In genomic region chr3:63295657-63296231, GRCm38 (mm10) we compare ENCODE assay signal across 8 mouse cellular contexts. TPM values are rescaled to one million over a fixed set of nuclear protein-coding genes. Genes with fewer than 3 reads are reported as not detected.
A peak's percentile ranks its signal among the peaks of the same experiment; 100 is the strongest.
DNase-seq lines count a peak whose midpoint lies in the region; ATAC-seq and TF ChIP-seq lines count a peak whose summit lies in the region.

No protein-coding gene starts in this region.

- CTCF ChIA-PET in Patski (lab: Charles Lee), result interaction anchor here (1.3 to 4.1 kb wide), 2 partner anchors 13 to 54 kb away, joined by 3 to 23 read pairs; no protein-coding TSS in a partner anchor

- H3K27me3 ChIP-seq in Patski, result no peaks in the 10 kb centered on the region
- H3K27me3 ChIP-seq in forebrain, postnatal 0 days (ENCODE audit: insufficient read depth, low read length), result no peaks in the 10 kb centered on the region

- peak overlapping the region; percentile 54 for H3K9ac ChIP-seq in forebrain, postnatal 0 days

- H3K4me3 ChIP-seq in forebrain, postnatal 0 days (ENCODE audit: low read depth, low read length), result peak overlapping the region; percentile 68

- no peak for DNase-seq in Patski (ENCODE audit: low read depth, low spot score)
- DNase-seq in brain, adult 2 months (ENCODE audit: low read depth, low spot score), result peak; percentile 7
- DNase-seq in forebrain, postnatal 0 days, result peak; percentile 11
- DNase-seq in heart, postnatal 36 days, result peak; percentile 57 to 65
- peak; percentile 76 to 87 for DNase-seq in kidney, postnatal 4 days
- peak; percentile 63 for DNase-seq in lung, postnatal 14 days
- peak; percentile 18 for DNase-seq in right cerebral cortex, adult 2 months (ENCODE audit: low spot score in 2 of 2)

- peak overlapping the region; percentile 99 for H3K4me2 ChIP-seq in forebrain, postnatal 0 days (ENCODE audit: low read depth)

- WGBS in forebrain, postnatal 0 days, result under 1% methylated on average over 52 of the region's 54 CpGs

- no peaks in the 10 kb centered on the region for H3K4me1 ChIP-seq in forebrain, postnatal 0 days (ENCODE audit: insufficient read depth)

- in situ Hi-C loops in Patski (cut with MboI; ENCODE audit: low pct_unique_long_range_greater_than_20kb), result no loop called here

- TF ChIP-seq CTCF in Patski (IDR thresholded peaks at IDR 0.05), result no peak
- TF ChIP-seq CTCF in forebrain, postnatal 0 days (IDR thresholded peaks at IDR 0.05; ENCODE audit: low read depth), result no peak

- H3K27ac ChIP-seq in forebrain, postnatal 0 days (ENCODE audit: low read depth, low read length), result 0 out of 2 replicates have a peak overlapping the region, but pooled peaks have one; percentile 15

- POLR2A ChIA-PET in Patski (lab: Charles Lee), result interaction anchor here (0.5 to 0.6 kb wide), 2 partner anchors 23 to 66 kb away, joined by 3 read pairs; no protein-coding TSS in a partner anchor

- ATAC-seq in Patski, result peak; percentile 82
- ATAC-seq in forebrain, postnatal 0 days, result peak; percentile 74
- ATAC-seq in megakaryocyte progenitor cell, adult 5-6 weeks (replicated peaks; ENCODE audit: poor library complexity), result no peak

- no peaks in the 10 kb centered on the region for H3K9me3 ChIP-seq in forebrain, postnatal 0 days (ENCODE audit: low read length)

- no peaks in the 10 kb centered on the region for H3K36me3 ChIP-seq in forebrain, postnatal 0 days (ENCODE audit: insufficient read depth)

- intact Hi-C loops in heart, postnatal 36 days (cut with DNase I), result loop anchor here (5.0 kb wide), 1 partner anchor 242 kb away; no protein-coding TSS in a partner anchor

RNA-seq across cellular contexts. Expression of gene Mme, which starts 54.4 kb away (rescaled TPM):
- 202 TPM for polyA plus RNA-seq in Patski (2021)
- 7.8 and 10.5 TPM in 2 replicates for total RNA-seq in forebrain, postnatal 0 days (2014; rRNA removed)
- polyA plus RNA-seq in forebrain, postnatal 0 days (2015; fragmentation: Nextera tagmentation; extraction: Ambion mirVana), result 2.6 TPM in 2 replicates
- 10 to 100 TPM; 13.8 to 14.9 TPM for total RNA-seq in heart, postnatal 36 days (2021)
- total RNA-seq in megakaryocyte progenitor cell, adult 5-6 weeks (2015), result not detected in 2 replicates
- total RNA-seq in megakaryocyte progenitor cell, adult 5-6 weeks (2017), result not detected in 2 replicates
